Mouse (Mus musculus) T-helper 2 cell (primary cell): ENCODE results near the gene Aqp5.

Experiments
- in situ Hi-C: fragments of 300-600 bp; cut with MboI, MseI; formaldehyde crosslinking; loops from one replicate; pipeline ENCODE4 v1.15.1; 2025; ENCODE audit warnings: high pct_unique_total_duplicates

Gene Aqp5

GRCm38 (mm10) chr15:99634702-99635101, 44.1 kb downstream of the Aqp5 start:
- in situ Hi-C loops, result no loop called here

- in situ Hi-C loops, result no loop called here
These were observed 47.0 kb downstream of the Aqp5 start for GRCm38 (mm10) chr15:99637405-99638123.

DNA sequence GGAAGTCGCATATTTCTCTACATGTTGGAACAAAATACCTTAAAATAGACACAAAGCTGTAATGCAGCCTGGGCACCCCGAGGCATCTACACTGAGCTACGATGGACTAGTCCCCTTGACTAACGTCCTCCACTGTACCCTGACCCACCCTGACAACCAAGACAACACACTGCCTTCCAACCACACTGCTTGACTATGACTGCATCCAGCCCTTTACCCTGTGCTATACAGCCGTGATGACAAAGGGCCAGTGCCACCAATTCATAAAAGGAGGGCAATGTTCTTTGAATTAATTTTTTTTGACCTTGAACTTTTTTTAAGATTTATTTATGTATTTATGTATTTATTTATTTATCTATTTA, 47.5 kb downstream of the Aqp5 start:
- in situ Hi-C loops, result no loop called here

- in situ Hi-C loops, result no loop called here
These were observed 52.0 kb downstream of the Aqp5 start for GRCm38 (mm10) chr15:99642622-99643021.

DNA sequence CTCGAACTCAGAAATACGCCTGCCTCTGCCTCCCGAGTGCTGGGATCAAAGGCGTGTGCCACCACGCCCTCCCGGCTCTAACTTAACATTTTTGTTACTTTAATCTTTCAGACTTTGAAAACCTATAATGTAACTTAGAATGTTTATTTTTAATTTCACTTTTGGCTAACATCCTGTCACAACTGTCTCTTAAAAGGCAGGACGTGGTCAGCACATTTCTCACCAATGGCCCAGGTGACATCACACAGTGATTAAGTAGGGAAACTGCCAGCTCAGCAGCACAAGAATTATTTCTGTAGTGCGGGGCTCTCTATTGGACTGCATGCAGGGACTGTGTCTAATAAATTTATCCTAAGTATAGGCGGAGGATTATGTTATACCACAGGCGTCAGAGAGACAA, 53.2 kb downstream of the Aqp5 start:
- in situ Hi-C loops, result no loop called here
